Mouse (Mus musculus) hindbrain, embryonic 14.5 days (tissue): ENCODE results near the gene Gfpt2. TPM values are rescaled to one million over a fixed set of nuclear protein-coding genes. Genes with fewer than 3 reads are reported as not detected.
A peak's percentile ranks its signal among the peaks of the same experiment; 100 is the strongest.

ENCODE experiments used
- ATAC-seq: fragments of 200-750 bp; cut with Nextera tagmentation; 2 replicates; pipeline ENCODE4 v1.8.0; 2017; ENCODE audit warnings: moderate number of reproducible peaks, mild to moderate bottlenecking, moderate TSS enrichment, moderate library complexity; ENCODE audit not compliant: low FRiP score
- DNase-seq: peaks from one replicate; pipeline ENCODE4 v3.0.0-alpha.2; 2015; ENCODE audit warnings: low spot score
- H3K27ac ChIP-seq: fragments of 300-500 bp; sonication (generic); 2 replicates; pipeline ENCODE4 v1.5.1; 2014; ENCODE audit warnings: mild to moderate bottlenecking, moderate library complexity
- H3K27me3 ChIP-seq: fragments of 300-500 bp; sonication (generic); 2 replicates; pipeline ENCODE4 v1.6.1; 2014; ENCODE audit warnings: mild to moderate bottlenecking, low read length, mixed read lengths; ENCODE audit not compliant: control insufficient read depth, insufficient read depth
- H3K36me3 ChIP-seq: fragments of 300-500 bp; sonication (generic); replicated peaks from 2 replicates; pipeline ENCODE4 v1.6.1; 2014; ENCODE audit not compliant: control insufficient read depth, insufficient read depth
- H3K4me1 ChIP-seq: fragments of 300-500 bp; sonication (generic); replicated peaks from 2 replicates; pipeline ENCODE4 v1.6.1; 2014; ENCODE audit warnings: antibody characterized with exemption, low read length, mixed read lengths; ENCODE audit not compliant: control insufficient read depth, insufficient read depth
- H3K4me2 ChIP-seq: fragments of 300-500 bp; sonication (generic); replicated peaks from 2 replicates; pipeline ENCODE4 v1.6.1; 2014; ENCODE audit warnings: mild to moderate bottlenecking, moderate library complexity
- H3K4me3 ChIP-seq: fragments of 300-500 bp; sonication (generic); replicated peaks from 2 replicates; pipeline ENCODE4 v1.5.1; 2014; ENCODE audit warnings: mild to moderate bottlenecking, low read length
- H3K9ac ChIP-seq: fragments of 300-500 bp; sonication (generic); 2 replicates; pipeline ENCODE4 v1.6.1; 2014
- H3K9me3 ChIP-seq: fragments of 300-500 bp; sonication (generic); 2 replicates; pipeline ENCODE4 v1.6.1; 2016; ENCODE audit warnings: low read length; ENCODE audit not compliant: control insufficient read depth
- WGBS: fragments of 180-500 bp; shearing (Covaris S2); extraction: QIAGEN DNeasy Blood & Tissue Kit; methylation state at CpG from one replicate; pipeline ENCODE4 v1.1.7; 2014; 5-methylcytosine and 5-hydroxymethylcytosine counted together
- polyA plus RNA-seq: library from polyadenylated mRNA; unstranded; fragments of >200 nt; fragmentation: Nextera tagmentation; extraction: Ambion mirVana; gene quantifications from 2 replicates; pipeline ENCODE4 v1.2.1, GENCODE M21; 2014

Gene Gfpt2
- polyA plus RNA-seq, 1 experiment from 2014 or later, result 4.9 TPM

- no peak overlapping the region for H3K9ac ChIP-seq
- no peak overlapping the region for H3K4me2 ChIP-seq
- no peak overlapping the region for H3K4me3 ChIP-seq
- H3K4me1 ChIP-seq, result no peaks in the 10 kb centered on the region
- ATAC-seq, result no peak
- no peak for DNase-seq
- H3K9me3 ChIP-seq, result no peaks in the 10 kb centered on the region
- WGBS, result 88% methylated on average over 4 of the region's 4 CpGs
- no peak overlapping the region for H3K27ac ChIP-seq
- H3K36me3 ChIP-seq, result peaks cover 46% of the 10 kb centered on the region
- no peaks in the 10 kb centered on the region for H3K27me3 ChIP-seq
Observed at GRCm38 (mm10) chr11:49861139-49861538, 67.2 kb downstream of the Gfpt2 start.

DNA sequence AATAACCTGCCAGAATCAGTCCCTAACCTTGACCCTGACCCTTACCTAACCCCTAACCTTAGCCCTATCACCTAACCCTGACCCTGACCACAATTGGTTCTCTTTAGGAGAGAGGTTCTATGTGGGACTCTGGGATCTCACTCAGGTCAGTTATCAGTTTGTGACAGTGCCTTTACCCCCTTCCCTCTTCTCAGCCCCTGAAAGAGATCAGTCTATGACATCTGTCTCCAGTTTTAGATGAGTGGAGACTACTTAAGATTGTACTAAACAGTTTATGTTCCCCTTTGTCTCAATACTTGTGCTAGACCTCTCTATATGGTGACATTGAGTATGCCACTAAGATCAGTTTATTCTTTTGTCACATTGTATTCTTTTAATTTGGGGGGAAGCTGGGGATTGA is 69.9 kb downstream of the Gfpt2 start:
- H3K4me3 ChIP-seq, result no peak overlapping the region
- DNase-seq (no peak), ATAC-seq (no peak)
- H3K9me3 ChIP-seq, result no peaks in the 10 kb centered on the region
- no peaks in the 10 kb centered on the region for H3K27me3 ChIP-seq
- H3K4me1 ChIP-seq, result no peaks in the 10 kb centered on the region
- no peak overlapping the region for H3K9ac ChIP-seq
- peaks cover 55% of the 10 kb centered on the region for H3K36me3 ChIP-seq
- H3K4me2 ChIP-seq, result no peak overlapping the region
- no peak overlapping the region for H3K27ac ChIP-seq

DNA sequence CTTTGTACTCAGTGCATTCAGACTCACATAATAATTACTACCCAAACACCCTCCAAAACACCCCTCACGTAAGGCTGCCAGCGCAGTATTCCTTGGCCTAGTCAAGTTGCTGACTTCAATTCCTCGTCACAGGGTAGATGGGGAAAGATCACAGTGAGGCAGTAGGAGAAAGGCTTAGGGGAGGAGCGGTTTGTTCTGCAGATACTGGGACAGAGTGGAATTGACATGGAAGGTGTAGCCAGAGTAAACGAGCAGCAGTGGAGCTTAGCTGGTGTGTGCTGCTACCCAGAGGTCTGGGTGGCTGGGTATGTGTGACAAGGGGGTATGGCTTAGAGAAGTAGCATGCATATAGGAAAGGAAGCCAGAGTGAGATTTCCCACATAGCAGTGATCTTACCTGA is 73.3 kb downstream of the Gfpt2 start:
- no peaks in the 10 kb centered on the region for H3K4me1 ChIP-seq
- no peak for DNase-seq
- no peaks in the 10 kb centered on the region for H3K9me3 ChIP-seq
- no peak overlapping the region for H3K27ac ChIP-seq
- ATAC-seq, result no peak
- WGBS, result 90% methylated on average over 5 of the region's 5 CpGs
- H3K4me3 ChIP-seq, result no peak overlapping the region
- peaks cover 69% of the 10 kb centered on the region for H3K36me3 ChIP-seq
- no peak overlapping the region for H3K4me2 ChIP-seq
- H3K27me3 ChIP-seq, result no peaks in the 10 kb centered on the region
- H3K9ac ChIP-seq, result no peak overlapping the region

GRCm38 (mm10) chr11:49869762-49870161 is 75.8 kb downstream of the Gfpt2 start:
- Histone ChIP-seq H3K9ac (no peak overlapping the region), H3K27ac (no peak overlapping the region), H3K9me3 (no peaks in the 10 kb centered on the region), H3K27me3 (no peaks in the 10 kb centered on the region), H3K36me3 (peaks cover 79% of the 10 kb centered on the region), H3K4me1 (no peaks in the 10 kb centered on the region), H3K4me2 (no peak overlapping the region), H3K4me3 (no peak overlapping the region)
- DNase-seq, result peak; percentile 83
- 0 out of 2 replicates have a peak, but pooled peaks have one; percentile 31 for ATAC-seq

DNA sequence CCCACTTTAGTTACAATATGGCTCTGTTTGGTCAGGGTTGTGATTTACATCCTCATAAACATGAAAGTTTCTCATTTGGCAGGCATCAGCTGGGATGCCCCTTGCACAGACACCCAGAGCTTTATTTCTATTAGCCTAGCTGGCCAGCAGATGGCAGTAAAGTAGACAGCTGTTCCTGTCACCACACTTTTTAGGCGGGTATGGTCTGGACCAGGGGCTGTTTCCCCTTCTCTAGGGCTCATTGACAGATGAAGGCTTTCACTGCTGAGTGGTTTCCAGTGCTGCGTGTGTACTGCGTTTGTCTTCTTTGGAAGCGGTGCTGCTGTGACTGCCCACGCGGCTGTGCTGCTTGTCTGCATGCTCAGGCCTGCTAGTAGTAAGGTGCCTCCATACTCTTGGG is 77.9 kb downstream of the Gfpt2 start:
- DNase-seq, result peak; percentile 69
- Histone ChIP-seq H3K9me3 (no peaks in the 10 kb centered on the region), H3K27me3 (no peaks in the 10 kb centered on the region), H3K27ac (no peak overlapping the region), H3K36me3 (peaks cover 74% of the 10 kb centered on the region), H3K4me2 (no peak overlapping the region), H3K4me1 (no peaks in the 10 kb centered on the region), H3K9ac (no peak overlapping the region), H3K4me3 (no peak overlapping the region)
- ATAC-seq, result peak; percentile 66; the same call in 1 of the 2 replicates
- WGBS, result 60% methylated on average over 6 of the region's 6 CpGs

DNA sequence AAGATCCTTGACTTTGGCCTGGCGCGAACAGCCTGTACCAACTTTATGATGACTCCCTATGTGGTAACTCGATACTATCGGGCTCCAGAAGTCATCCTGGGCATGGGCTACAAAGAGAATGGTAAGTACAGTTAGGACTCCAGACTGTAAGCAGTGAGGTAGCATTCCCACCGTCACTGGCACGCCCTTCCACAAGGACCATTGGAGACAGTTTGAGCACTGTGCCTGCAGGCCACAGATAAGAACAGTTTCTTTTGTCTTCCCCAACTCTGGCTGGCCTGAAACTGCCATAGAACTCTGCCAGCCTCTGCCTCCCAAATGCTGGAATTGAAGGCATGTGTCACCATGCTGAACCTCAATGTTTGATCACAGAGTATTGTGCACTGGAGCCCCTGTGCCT is 78.8 kb downstream of the Gfpt2 start:
- H3K4me1 ChIP-seq, result no peaks in the 10 kb centered on the region; the same call in 1 of the 2 replicates
- no peaks in the 10 kb centered on the region for H3K27me3 ChIP-seq
- H3K4me2 ChIP-seq, result no peak overlapping the region
- peaks cover 66% of the 10 kb centered on the region for H3K36me3 ChIP-seq
- ATAC-seq, result no peak
- H3K27ac ChIP-seq, result no peak overlapping the region
- WGBS, result 96% methylated on average over 6 of the region's 6 CpGs
- H3K9me3 ChIP-seq, result no peaks in the 10 kb centered on the region
- DNase-seq, result no peak
- no peak overlapping the region for H3K4me3 ChIP-seq
- no peak overlapping the region for H3K9ac ChIP-seq

DNA sequence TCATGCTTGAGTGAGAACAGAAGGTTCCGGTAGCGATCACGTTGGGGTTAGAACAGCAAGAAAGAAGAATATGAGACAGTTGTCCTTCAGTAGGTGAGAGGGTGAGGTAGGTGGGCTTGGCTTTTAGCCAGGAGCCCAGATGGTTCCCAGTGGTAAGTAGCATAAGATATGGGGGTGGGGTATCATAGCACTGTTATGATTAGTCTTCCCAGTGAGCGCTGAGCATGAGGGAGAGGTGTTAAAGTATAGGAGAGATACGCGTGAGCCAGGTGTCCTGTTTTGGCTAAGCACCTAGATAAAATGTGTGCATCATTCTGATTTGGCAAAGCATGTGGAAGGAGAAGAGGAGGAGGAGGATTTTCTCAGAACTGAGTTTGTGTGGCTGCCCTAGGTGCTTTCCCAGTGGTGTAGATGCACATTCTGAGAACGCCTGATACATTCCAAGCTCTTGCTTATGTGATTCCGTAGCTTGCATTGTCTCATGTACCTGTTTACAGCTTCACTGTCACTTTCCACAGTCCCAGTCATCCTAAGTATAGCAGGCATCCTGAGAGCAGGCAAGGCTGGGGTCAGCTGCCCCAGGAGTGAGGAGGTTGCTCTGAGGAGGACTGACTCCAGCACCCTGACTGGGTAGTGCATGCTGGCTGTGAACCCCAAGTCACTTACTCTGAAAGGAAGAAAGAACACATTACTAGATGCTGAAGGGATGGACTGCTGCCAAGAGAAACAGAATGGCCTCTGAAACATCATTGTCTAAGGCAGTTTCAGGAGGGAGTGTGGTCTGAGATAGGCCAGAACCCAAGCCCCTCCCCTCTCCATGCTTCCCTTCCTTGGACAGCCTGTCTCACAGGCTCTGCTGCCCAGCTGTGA is 83.2 kb downstream of the Gfpt2 start:
- H3K36me3 ChIP-seq, result peaks cover 74% of the 10 kb centered on the region

DNA sequence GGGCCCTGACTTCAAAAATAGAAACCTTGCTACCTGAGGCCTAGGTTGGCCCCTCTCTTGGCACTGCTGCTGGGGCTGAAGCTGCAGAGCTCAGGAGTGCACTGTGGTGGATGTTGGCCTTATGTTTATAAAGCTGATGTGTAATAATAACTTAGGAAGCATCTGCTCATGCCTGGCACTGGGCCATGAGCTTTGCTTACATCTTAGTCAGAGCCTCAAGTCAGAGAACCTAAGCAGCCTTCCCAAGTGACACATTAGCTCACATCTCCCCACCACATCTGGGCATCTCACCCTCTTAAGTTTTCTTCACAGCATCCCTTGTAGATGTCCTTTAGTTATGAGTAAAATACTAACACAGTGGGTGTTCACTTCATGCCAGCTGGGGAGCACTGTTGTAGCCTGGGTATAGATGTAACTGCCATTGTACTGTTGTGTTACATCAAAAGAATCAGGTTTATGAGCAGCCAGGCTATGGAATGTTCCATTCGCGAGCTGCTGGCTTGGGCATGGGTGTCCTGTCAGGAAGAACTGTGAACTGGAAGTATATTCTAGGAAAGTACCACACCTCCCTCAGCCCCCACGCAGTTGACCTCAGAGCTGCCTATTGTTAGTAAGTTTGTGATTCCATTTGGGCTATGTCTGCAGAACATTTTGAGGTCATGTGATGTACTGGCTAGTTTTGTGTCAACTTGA is 86.1 kb downstream of the Gfpt2 start:
- H3K36me3 ChIP-seq, result peaks cover 71% of the 10 kb centered on the region

More for the DNA sequence above, 83.2 kb downstream of the Gfpt2 start:
- Histone ChIP-seq H3K4me1 (no peaks in the 10 kb centered on the region; the same call in 1 of the 2 replicates), H3K27me3 (no peaks in the 10 kb centered on the region), H3K9me3 (no peaks in the 10 kb centered on the region), H3K4me3 (no peak overlapping the region), H3K4me2 (no peak overlapping the region), H3K9ac (no peak overlapping the region), H3K27ac (peak overlapping the region; percentile 45; the same call in 1 of the 2 replicates)
- 81% methylated on average over 8 of the region's 8 CpGs for WGBS
- DNase-seq (peak; percentile 35), ATAC-seq (peak; percentile 55; the same call in 1 of the 2 replicates)

DNA sequence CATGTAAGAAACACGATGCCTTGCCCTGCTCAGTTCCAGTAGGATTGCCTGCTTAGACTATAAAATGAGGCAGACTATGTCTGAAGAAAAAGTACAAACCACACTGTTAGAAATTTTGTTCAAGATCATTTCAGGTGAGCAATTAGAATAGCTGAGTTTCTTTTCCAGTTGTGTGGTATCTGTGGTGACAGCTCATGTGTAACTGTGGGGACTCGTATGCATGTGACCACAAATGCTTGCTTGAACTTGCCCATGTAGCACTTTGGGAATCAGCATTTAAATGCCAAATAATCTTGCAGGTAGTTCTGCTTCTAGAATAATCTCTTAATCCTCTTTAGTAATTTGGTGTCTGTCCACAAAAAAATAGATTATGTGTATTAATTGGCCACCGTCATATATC is 89.4 kb downstream of the Gfpt2 start:
- ATAC-seq, result no peak
- Histone ChIP-seq H3K4me1 (no peaks in the 10 kb centered on the region), H3K27ac (no peak overlapping the region), H3K4me2 (no peak overlapping the region), H3K4me3 (no peak overlapping the region), H3K27me3 (no peaks in the 10 kb centered on the region), H3K36me3 (peaks cover 74% of the 10 kb centered on the region), H3K9me3 (no peaks in the 10 kb centered on the region), H3K9ac (no peak overlapping the region)
- no peak for DNase-seq
- 93% methylated on average over 3 of the region's 3 CpGs for WGBS

More for the DNA sequence above, 86.1 kb downstream of the Gfpt2 start:
- ATAC-seq (no peak), DNase-seq (no peak)
- Histone ChIP-seq H3K27me3 (no peaks in the 10 kb centered on the region), H3K4me3 (no peak overlapping the region), H3K4me1 (no peaks in the 10 kb centered on the region; the same call in 1 of the 2 replicates), H3K27ac (no peak overlapping the region), H3K4me2 (no peak overlapping the region), H3K9me3 (no peaks in the 10 kb centered on the region), H3K9ac (no peak overlapping the region)
- WGBS, result 90% methylated on average over 3 of the region's 3 CpGs
